Mouse (Mus musculus) lung, embryonic 14.5 days (tissue): ENCODE data around the gene Capsl. TPM values are rescaled to one million over a fixed set of nuclear protein-coding genes. Genes with fewer than 3 reads are reported as not detected.

Source experiments
- ATAC-seq: fragments of 200-750 bp; cut with Nextera tagmentation; 2 replicates; pipeline ENCODE4 v1.8.0; 2017; ENCODE audit warnings: mild to moderate bottlenecking, moderate TSS enrichment, moderate library complexity; ENCODE audit not compliant: insufficient read depth
- DNase-seq: peaks from one replicate; pipeline ENCODE4 v3.0.0-alpha.2; 2015
- H3K27ac ChIP-seq: fragments of 300-500 bp; sonication (generic); 2 replicates; pipeline ENCODE4 v1.5.1; 2014; ENCODE audit warnings: low read depth, mild to moderate bottlenecking, moderate library complexity
- H3K27me3 ChIP-seq: fragments of 300-500 bp; sonication (generic); 2 replicates; pipeline ENCODE4 v1.6.1; 2014; ENCODE audit warnings: low read length, control low read depth; ENCODE audit not compliant: insufficient read depth
- H3K36me3 ChIP-seq: fragments of 300-500 bp; sonication (generic); 2 replicates; pipeline ENCODE4 v1.6.1; 2014; ENCODE audit warnings: control low read depth; ENCODE audit not compliant: insufficient read depth
- H3K4me1 ChIP-seq: fragments of 300-500 bp; sonication (generic); 2 replicates; pipeline ENCODE4 v1.6.1; 2014; ENCODE audit warnings: antibody characterized with exemption, control low read depth; ENCODE audit not compliant: insufficient read depth
- H3K4me2 ChIP-seq: fragments of 300-500 bp; sonication (generic); 2 replicates; pipeline ENCODE4 v1.6.1; 2014; ENCODE audit warnings: mild to moderate bottlenecking
- H3K4me3 ChIP-seq: fragments of 300-500 bp; sonication (generic); 2 replicates; pipeline ENCODE4 v1.5.1; 2014; ENCODE audit warnings: low read depth, low read length
- H3K9ac ChIP-seq: fragments of 300-500 bp; sonication (generic); 2 replicates; pipeline ENCODE4 v1.6.1; 2014
- H3K9me3 ChIP-seq: fragments of 300-500 bp; sonication (generic); 2 replicates; pipeline ENCODE4 v1.6.1; 2016; ENCODE audit warnings: low read depth, low read length, control low read depth
- CTCF ChIP-seq: IDR thresholded peaks from 2 replicates; pipeline ENCODE4 v1.5.1; 2016; ENCODE audit warnings: antibody characterized with exemption, low read depth
- WGBS: fragments of 180-500 bp; shearing (Covaris S2); extraction: QIAGEN DNeasy Blood & Tissue Kit; methylation state at CpG from one replicate; pipeline ENCODE4 v1.1.7; 2014; 5-methylcytosine and 5-hydroxymethylcytosine counted together
- polyA plus RNA-seq: library from polyadenylated mRNA; unstranded; fragments of >200 nt; fragmentation: Nextera tagmentation; extraction: Ambion mirVana; gene quantifications from 2 replicates; pipeline ENCODE4 v1.2.1, GENCODE M21; 2014

Capsl gene
- polyA plus RNA-seq, 1 experiment from 2014 or later: 5.8 TPM

DNA sequence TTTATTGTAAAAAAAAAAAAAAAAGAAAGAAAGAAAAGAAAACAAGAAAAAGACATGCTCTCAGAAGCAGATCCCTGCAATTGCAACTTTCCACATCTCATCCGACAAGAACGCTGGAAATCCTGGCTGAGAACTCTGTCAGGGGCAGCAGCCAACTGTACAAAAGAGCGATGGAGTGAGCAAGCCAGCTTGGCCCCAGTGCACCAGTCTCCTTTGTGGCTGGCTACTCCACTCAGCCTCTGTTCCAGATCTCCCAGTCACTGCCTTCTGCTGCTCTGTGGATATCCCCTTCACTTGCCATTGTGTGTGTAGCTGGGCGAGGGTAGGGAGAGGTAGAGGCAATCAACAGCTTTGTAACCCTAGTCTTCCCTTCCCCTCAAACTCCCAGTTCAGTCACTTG lies 18.4 kb downstream of the Capsl start:
- DNase-seq (no peak), ATAC-seq (no peak)
- 72% methylated on average over 4 of the region's 4 CpGs for WGBS
- no peaks in the 10 kb centered on the region for H3K27me3 ChIP-seq
- no peak overlapping the region for H3K9ac ChIP-seq
- H3K4me1 ChIP-seq: no peaks in the 10 kb centered on the region
- H3K4me2 ChIP-seq: no peak overlapping the region
- no peaks in the 10 kb centered on the region for H3K36me3 ChIP-seq
- no peak for TF ChIP-seq CTCF
- no peak overlapping the region for H3K27ac ChIP-seq
- no peaks in the 10 kb centered on the region for H3K9me3 ChIP-seq
- H3K4me3 ChIP-seq: no peak overlapping the region

GRCm38 (mm10) chr15:9455241-9455640 lies 19.4 kb downstream of the Capsl start:
- Histone ChIP-seq H3K4me1 (no peaks in the 10 kb centered on the region), H3K27ac (no peak overlapping the region), H3K4me3 (no peak overlapping the region), H3K9ac (no peak overlapping the region), H3K36me3 (no peaks in the 10 kb centered on the region), H3K4me2 (no peak overlapping the region), H3K27me3 (no peaks in the 10 kb centered on the region), H3K9me3 (no peaks in the 10 kb centered on the region)
- ATAC-seq (peak; percentile 77; the same call in 1 of the 2 replicates), DNase-seq (peak; percentile 79)
- peak; percentile 80 for TF ChIP-seq CTCF
- WGBS: 63% methylated on average over 4 of the region's 4 CpGs

DNA sequence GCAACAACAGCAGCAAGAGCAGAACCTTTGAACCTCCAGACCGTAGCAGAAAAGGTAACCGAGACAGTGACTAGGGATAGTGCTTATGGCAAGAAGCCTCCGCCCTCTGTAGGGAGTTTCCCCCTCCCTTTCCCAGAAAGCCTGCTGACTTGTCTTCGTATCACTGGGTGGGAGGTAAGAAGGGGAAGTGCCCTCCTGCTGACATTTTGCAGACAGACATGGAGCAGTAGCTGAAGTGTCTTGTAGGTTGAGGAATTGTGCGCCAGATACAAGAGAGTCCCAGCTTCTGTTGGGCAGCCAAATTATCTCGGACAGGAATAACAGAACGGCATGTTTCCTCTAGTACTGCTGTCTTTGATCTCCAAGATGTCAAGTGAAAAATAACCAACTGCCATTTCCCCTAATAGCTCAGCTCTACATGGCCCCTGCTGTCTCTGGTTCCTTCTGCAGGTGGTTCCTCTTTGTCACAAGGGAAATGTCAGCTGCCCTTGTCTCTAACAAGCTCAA lies 27.7 kb downstream of the Capsl start:
- no peaks in the 10 kb centered on the region for H3K27me3 ChIP-seq
- no peaks in the 10 kb centered on the region for H3K4me1 ChIP-seq
- no peak overlapping the region for H3K9ac ChIP-seq
- WGBS: 27% methylated on average over 7 of the region's 7 CpGs
- no peak for DNase-seq
- no peak overlapping the region for H3K27ac ChIP-seq
- TF ChIP-seq CTCF: no peak
- no peaks in the 10 kb centered on the region for H3K36me3 ChIP-seq
- no peak overlapping the region for H3K4me2 ChIP-seq
- H3K4me3 ChIP-seq: no peak overlapping the region
- no peak for ATAC-seq
- H3K9me3 ChIP-seq: no peaks in the 10 kb centered on the region

DNA sequence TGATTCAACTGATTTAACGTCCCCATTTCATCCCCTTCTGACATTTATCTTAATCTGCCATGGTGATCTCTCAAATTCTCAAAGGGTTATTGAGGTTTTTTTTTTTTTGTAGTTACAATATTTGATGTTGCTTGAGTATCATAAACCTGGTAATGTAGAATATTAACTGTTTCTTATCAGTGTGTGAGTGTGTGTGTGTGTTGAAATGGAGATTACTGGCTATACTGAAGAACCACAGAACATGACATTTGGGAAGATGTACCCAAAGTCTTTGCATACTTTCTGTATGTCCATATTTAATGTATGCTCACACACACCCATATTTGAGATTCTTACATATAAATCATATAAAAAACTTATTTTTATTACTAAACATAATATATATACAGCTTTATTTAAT lies 28.2 kb downstream of the Capsl start:
- H3K4me3 ChIP-seq: no peak overlapping the region
- DNase-seq (no peak), ATAC-seq (no peak)
- no peaks in the 10 kb centered on the region for H3K4me1 ChIP-seq
- H3K36me3 ChIP-seq: no peaks in the 10 kb centered on the region
- H3K27me3 ChIP-seq: no peaks in the 10 kb centered on the region
- no peak overlapping the region for H3K9ac ChIP-seq
- TF ChIP-seq CTCF: no peak
- no peak overlapping the region for H3K4me2 ChIP-seq
- no peaks in the 10 kb centered on the region for H3K9me3 ChIP-seq
- H3K27ac ChIP-seq: no peak overlapping the region
- WGBS: 11% methylated on average over 1 of the region's 1 CpGs

GRCm38 (mm10) chr15:9471053-9471685 lies 35.3 kb downstream of the Capsl start:
- no peaks in the 10 kb centered on the region for H3K27me3 ChIP-seq
- H3K4me2 ChIP-seq: no peak overlapping the region
- ATAC-seq (no peak), DNase-seq (no peak)
- no peaks in the 10 kb centered on the region for H3K9me3 ChIP-seq
- no peaks in the 10 kb centered on the region for H3K4me1 ChIP-seq
- H3K4me3 ChIP-seq: no peak overlapping the region
- no peak overlapping the region for H3K27ac ChIP-seq
- no peak overlapping the region for H3K9ac ChIP-seq
- WGBS: 74% methylated on average over 4 of the region's 4 CpGs
- no peaks in the 10 kb centered on the region for H3K36me3 ChIP-seq
- TF ChIP-seq CTCF: no peak

- Histone ChIP-seq H3K36me3 (no peaks in the 10 kb centered on the region), H3K4me3 (no peak overlapping the region), H3K27me3 (no peaks in the 10 kb centered on the region), H3K9me3 (no peaks in the 10 kb centered on the region), H3K9ac (no peak overlapping the region), H3K27ac (no peak overlapping the region), H3K4me2 (no peak overlapping the region), H3K4me1 (no peaks in the 10 kb centered on the region)
- no peak for TF ChIP-seq CTCF
- 23% methylated on average over 3 of the region's 3 CpGs for WGBS
- ATAC-seq (no peak), DNase-seq (no peak)
These were observed 36.3 kb downstream of the Capsl start for GRCm38 (mm10) chr15:9472167-9472566.

DNA sequence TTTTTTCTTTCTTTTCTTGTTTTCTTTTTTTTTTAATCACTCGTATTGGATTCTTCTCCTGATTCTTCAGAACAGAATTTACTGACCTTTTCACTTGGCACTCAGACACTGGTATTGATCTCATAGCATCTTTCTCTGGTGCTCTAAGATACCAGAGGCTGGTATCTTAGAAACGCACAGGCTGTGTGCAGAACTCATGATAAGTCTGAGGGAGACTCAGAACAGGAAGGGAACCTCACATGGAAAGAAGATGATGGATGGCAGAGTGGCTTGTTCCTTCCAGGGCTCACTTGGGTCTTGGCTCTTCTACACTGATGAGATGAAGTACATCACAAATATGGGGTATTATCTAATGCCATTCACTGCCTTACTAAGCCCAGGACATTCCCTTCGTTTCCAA lies 36.8 kb downstream of the Capsl start:
- H3K9me3 ChIP-seq: no peaks in the 10 kb centered on the region
- DNase-seq (no peak), ATAC-seq (no peak)
- TF ChIP-seq CTCF: no peak
- H3K9ac ChIP-seq: no peak overlapping the region
- H3K4me2 ChIP-seq: no peak overlapping the region
- H3K4me3 ChIP-seq: no peak overlapping the region
- 39% methylated on average over 3 of the region's 3 CpGs for WGBS
- H3K27me3 ChIP-seq: no peaks in the 10 kb centered on the region
- no peak overlapping the region for H3K27ac ChIP-seq
- H3K36me3 ChIP-seq: no peaks in the 10 kb centered on the region
- H3K4me1 ChIP-seq: no peaks in the 10 kb centered on the region

DNA sequence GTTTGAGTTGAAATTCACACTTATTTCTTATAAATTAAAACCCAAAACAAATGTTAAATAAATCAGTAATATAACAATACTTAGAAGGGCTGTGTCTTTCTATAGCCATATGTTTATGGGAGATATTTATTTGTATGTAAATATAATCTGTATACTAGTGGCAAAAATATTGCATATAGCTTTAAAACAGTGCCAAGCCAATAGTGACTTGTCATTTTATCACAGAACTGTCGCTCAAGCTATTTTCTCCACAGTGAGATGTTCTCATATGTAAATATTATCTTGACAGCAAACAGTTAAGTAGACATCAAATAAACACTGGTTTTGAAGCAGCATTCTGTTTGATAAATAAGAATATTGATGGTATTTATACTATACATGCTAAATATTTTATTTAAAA lies 37.4 kb downstream of the Capsl start:
- Histone ChIP-seq H3K4me1 (no peaks in the 10 kb centered on the region), H3K27me3 (no peaks in the 10 kb centered on the region), H3K36me3 (no peaks in the 10 kb centered on the region), H3K9me3 (no peaks in the 10 kb centered on the region), H3K9ac (no peak overlapping the region), H3K4me2 (no peak overlapping the region), H3K4me3 (no peak overlapping the region), H3K27ac (no peak overlapping the region)
- ATAC-seq: no peak
- TF ChIP-seq CTCF: no peak
- 78% methylated on average over 1 of the region's 1 CpGs for WGBS
- no peak for DNase-seq
